Mouse (Mus musculus): ENCODE results near the gene 1700067P10Rik.

1700067P10Rik gene

DNA sequence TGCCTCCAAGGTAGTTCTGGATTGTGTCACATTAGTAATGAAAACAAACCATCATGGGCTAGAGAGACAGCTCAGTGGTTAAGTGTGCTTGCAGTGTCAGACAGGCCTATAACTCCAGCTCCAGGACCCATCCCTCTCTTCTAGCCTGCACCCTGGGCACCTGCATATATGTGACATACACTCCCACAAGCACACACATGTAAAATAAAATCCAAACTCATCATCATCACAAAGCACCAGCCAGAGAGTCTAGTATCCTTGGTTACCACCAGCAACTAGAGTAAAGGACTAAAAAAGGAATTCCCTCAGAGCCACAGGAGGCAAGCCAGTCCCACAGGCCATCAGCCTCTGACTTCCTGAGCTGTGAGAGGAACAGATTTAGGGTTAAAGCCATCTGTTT is at the start of gene 1700067P10Rik:
TSS of gene 1700067P10Rik (plus strand) at position 301 of the 400 bp plus-strand sequence.
- in situ Hi-C loops (cut with MboI): no loop called here

DNA sequence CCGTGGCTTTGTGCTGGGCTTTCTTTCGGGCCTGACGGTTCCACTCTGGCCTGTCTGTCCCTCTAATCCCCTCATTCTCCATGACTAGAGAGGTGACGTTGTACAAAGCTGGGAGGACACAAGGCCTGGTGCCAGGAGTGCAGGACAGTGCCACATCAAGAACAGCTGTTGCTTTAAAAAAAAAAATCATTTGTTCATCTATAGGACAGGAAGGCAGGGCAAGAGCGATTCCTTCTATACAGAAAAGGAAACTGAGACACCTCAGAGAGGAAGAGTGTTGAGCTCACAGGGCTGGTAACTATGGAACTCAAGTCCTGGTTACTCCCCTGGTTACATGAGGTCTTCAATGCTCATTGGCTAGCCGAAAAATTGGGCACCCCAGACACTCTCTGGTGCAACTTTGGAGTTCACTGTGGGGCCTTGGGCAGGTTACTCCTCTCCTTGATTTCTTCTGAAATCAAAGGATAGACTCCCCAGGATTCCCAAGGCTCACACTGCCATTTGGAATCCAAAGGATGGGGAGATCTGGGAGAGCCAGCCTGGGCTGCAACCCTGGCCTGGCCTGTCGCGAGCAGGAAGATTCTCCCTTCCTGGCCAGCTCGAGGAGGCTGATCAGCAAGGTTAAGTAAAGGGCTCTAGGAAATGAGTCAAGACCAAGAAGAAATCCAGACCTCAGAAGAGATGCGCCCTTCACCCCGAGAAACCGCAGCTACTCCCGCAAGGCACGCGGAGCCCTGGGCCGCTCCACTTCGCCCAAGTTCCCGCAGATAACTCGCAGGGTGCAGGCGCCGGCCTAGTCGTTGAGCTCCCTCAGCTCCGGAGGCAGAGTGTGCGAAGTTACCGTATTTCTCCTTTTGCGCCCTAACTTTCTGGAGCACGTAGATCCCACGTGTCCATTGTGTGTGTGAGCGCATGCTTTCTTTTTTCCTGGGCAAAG is 47.5 kb upstream of the 1700067P10Rik start:
- in situ Hi-C loops (cut with MboI): no loop called here

DNA sequence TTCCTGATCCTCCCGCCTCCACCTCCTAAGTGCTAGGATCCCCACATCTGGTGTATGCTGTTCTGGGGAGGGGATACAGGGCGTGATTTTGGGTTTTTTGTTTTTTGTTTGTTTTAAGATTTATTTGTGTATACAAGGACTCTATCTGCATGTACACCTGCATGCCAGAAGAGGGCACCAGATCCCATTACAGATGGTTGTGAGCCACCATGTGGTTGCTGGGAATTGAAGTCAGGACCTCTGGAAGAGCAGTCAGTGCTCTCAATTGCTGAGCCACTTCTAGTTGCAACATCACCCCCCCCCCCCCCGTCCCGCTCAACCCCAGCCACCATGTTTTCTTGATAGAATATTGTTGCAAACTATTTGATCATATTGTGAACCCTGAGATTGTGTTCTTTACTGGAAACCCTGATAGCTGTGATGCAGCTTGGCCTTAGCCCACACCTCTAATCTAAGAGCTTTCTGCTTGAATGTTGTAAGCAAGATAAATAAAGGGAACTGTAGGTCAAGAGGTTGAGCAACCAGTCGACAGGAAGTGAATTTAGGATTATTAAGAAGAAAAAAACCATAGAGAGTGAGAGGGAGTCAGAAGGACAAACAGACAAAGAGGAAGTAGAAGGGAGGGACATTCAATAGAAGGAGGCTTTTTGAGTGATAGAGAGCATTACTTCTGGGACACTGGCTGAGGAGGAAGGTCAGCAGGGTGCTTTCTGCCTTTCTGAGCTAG is 45.8 kb upstream of the 1700067P10Rik start:
- in situ Hi-C loops (cut with MboI): no loop called here

DNA sequence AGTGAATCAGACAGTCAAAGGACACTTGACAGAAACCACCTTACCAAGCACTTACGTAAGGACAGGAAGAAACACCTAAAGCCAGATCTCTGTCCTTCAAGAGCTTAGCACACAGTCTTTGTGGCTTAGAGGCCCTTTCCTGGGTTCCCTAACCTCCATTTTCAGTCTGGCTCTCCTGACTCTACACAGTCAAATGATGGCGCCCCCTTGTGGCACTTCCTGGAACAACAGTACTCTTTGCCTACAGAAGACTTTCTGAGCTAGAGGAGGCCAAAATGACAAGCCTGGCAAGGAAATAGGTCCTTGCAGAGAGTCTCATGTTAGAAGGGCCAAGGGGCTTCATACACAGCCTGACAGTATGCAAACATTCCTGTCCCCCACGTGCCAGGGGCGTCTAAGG is 43.5 kb upstream of the 1700067P10Rik start:
- in situ Hi-C loops (cut with MboI): no loop called here

DNA sequence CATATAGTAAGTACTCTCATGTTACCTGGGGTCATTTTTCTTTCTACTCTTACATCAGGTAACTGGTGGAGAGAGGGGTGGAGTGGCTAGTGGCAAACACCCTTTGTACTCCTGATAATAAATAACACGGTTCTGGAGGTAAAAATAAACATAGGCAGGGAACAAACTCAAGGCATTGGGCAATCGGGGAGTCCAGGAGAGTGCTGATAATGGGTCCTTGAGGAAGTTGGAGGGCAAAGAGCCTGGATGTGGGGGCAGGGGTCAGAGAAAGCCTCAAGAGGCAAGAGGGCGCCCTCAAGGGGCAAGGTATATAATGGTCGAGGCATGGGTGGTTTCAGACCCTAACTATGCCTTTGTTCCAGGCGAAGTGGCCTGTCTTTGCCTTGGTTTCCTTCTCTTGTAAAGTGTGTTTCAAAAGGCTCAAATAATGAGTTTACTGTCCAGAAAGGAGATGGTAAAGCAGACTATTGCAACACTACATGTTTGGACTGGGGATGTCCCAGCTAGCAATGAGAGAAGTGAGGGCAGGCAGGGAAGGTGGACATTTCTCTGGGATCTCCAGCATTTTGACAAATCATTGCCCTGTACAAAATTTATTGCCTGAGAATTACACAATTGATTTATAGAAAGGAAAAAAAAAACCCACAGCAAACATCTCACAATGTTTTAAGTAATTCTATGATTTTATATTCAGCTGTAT is 37.3 kb upstream of the 1700067P10Rik start:
- in situ Hi-C loops (cut with MboI): no loop called here

DNA sequence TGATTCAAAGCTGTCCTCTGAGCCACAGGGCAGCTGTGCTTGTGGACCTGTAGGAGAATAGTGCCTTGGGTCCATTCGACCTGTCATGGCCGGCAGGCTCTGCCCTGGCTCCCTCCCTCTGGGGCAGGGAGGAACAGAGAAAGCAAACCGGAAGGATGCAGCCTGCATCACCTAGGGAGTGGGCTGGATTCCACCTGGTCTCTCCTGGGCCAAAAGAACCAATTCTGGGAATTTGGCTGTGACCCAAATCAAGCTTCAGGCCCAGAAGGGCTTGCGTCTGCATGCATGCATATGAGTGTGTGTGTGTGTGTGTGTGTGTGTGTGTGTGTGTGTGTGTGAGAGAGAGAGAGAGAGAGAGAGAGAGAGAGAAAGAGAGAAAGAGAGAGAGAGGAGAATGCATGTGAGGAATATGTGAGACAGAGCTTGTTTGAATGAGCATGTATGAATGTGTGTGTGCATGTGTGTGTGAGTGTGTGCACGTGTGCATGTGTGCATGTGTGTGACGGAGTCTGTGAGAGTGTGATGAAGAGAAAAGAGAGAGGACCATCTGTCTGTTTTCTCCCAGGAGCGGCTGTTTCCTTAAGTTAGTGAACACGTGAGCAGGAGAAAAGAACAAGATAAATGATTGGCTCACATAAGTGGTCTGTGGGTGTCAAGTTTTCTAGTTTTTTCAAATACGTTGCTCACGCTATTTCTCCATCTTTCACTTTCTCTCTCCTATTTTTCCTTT is 36.6 kb upstream of the 1700067P10Rik start:
- in situ Hi-C loops (cut with MboI): no loop called here

DNA sequence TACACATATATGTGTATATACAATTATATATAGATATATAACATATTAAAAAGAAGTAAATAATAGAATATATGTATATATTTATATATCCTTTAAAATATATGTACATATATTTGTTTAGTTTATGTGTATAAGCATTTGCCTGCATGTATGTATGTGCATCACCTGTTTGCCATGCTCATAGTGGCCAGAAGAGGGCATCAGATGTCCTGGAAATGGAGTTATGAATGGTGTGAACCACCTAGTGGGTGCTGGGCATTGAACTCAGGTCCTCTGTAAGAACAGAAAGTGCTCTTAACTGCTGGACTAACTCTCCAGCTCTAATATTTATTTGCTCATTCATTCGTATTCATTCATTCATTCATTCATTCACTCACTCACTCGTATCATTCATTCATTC is 35.5 kb upstream of the 1700067P10Rik start:
- in situ Hi-C loops (cut with MboI): no loop called here

DNA sequence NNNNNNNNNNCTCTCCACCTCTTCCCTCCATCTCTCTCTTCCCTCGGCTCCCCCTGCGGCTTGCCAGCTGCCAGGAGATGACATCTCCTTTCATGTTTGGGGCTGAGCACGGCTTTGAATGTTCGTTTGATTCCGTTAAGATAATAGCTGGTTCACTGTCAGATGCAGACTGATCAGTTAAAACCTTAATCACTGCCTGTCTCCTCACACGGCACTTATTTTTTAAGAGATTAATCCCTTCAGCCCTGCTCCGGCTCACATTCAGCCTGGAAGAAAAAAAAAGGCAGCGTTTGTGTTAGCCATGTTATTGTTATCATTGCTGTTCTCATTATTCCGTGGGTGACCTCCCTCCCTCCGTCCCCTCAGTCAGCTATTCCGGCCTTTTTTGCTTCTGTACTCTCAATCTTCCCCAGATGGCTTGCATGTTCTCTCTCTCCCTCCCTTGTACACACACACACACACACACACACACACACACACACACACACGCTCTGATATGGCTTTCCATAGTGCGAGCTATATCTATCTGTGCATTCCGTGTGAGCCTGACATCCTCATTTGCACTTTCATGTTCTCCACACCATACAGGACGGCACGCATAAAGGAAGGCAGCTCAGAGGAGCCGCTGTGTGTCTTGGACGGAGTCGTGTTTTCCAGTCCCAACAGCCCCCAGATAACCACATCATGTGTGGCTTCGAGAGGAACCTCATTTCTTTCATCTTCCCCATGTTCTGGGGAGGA is 33.9 kb upstream of the 1700067P10Rik start:
- in situ Hi-C loops (cut with MboI): no loop called here

DNA sequence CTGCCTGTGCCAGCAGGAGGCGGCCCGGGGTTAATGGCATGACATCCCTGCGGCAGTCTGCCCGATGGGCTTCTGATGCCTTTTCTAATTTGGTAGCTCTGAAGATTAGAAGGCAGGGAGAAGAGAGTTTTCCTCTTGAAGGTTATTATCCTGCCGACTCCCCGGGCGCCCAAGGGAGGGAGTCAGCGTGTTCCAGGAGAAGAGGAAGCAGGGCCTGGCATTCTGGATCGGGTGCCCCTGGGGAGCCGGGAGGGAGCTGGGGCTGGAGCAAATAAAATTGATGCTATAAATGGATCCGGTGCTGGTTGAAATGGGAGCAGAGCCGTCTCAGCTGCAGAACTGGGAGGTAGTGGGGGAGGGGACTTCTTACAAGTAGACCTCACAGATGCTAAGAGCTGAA is 31.7 kb upstream of the 1700067P10Rik start:
- in situ Hi-C loops (cut with MboI): no loop called here

DNA sequence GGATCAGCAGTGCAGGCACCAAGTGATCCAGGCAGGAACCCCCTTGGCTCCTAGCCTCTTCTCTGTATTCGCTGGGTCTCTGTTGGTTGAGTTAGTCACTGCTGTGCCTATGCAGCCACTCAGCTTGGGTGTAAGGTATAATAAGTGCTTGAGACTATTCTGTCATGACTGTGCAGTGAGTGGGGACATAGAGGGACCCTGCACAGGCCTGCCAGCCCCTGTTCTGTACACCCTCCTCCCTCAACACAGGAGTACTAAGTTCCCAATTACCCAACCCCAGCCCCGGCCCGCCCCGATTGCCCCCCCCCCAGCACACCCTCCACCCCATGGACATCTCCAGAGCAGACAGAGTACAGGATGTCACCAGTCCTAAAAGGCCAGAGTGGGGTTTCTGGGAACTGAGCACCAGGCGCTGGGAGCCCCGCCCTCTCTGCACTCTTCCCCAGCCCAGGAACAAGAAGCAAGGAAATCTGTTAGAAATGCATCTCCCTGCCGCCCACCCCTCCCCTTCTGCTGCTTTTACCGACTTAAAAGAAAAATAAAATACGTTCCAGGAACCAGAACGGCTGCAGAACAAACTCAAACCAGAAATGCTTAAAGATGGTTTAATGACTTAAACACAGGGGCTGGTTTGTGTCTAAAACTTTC is 24.8 kb upstream of the 1700067P10Rik start:
- in situ Hi-C loops (cut with MboI): no loop called here

DNA sequence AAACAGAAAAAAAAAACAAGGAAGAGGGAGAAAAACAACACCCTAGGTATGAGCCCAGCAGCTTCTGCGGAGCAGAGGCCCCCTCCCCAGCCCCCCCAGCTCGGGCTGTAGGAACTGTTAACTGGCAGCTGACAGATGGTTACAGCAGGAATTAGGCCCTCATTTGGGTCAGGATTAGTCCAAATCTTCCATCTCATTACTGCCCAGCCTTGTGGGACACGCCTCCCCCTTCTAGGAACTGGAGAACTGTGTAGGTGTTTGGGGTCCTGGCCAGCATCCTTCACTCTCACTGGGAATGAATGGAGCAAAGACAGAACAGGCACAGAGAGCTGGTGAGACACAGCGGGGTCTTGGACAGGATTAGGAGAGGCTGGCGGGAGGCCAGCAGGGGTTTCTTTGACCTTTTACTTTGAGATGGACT is 24.0 kb upstream of the 1700067P10Rik start:
- in situ Hi-C loops (cut with MboI): no loop called here

DNA sequence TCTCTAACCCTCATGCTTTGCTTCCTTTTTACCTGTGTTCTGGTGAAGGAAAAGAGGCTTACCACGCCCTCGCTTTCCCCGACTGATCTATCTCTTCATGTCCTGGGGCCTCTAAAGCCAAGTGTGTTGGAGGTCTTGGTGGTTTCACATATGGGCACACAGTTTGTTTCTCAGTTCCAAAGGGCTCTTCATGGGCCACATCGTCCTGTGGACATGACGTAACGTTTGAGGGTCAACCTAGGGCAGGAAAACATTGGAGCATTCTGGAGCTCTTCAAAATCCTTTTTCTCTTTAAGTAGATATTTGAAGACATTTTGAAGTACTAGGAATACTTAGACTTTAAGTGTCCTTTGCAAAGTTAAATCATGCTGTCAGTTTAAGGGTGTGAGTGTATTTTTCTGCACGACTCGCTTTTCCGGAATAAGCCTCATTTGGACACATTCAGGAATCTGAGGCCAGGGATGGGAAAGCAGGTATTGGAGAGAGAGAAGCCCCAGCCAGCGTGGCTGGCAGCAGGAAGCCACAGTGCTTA is 22.0 kb upstream of the 1700067P10Rik start:
- in situ Hi-C loops (cut with MboI): no loop called here

DNA sequence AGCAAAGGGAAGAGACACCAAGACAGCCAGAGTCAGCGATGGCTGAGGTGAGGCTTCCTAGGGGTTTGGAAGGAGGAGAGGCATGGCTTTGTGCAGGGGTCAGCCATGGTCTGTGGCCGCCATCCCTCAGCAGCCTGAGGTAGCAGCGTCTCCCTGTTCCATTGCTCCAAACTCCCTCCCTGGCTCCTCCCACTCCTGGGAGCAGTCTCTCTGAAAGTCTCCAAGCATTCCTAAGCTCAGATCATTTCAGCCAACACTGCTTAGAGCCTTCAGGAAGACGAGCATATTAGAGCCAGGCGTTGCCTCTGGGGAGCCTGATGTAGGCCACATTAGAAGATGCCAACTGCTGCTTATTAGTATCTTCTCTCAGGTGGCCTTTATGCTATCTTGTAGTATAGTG is 21.4 kb upstream of the 1700067P10Rik start:
- in situ Hi-C loops (cut with MboI): no loop called here

DNA sequence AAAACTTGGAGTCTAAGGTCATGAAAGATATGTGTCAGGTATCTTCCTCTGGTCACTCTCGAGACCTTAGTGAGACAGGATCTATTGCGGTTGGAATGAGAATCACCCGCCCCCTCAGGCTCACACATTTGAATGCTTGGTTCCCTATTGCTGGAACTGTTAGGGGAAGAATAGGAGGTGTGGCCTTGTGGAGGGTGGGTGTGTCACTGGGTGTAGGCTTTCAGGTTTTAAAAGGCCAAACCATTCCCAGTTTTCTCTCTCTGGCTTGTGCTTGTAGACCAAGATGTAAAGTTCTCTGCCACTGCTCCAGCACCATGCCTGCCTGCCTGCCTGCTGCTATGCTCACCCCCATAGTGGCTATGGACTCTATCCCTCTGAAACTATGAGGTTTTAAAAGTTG is 8.5 kb upstream of the 1700067P10Rik start:
- in situ Hi-C loops (cut with MboI): no loop called here

DNA sequence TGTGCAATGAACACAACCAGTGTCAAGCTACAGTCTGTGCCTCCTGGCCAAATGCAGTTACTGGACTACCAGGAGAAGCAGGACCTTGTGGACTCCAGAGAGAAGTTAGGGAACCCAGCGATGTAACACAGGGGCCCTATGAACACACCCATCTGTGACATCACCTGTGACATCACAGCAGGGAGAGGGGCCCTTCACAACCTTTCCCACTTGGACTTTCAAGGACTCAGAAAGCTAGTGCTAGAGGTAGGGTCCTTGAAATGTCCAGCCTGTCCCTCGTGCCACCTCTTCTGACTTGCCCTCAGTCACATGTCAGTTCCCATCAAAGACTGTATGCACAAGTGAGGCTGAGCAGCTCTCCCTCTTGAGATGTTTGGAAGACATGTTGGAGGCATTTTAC is 327 bp downstream of the 1700067P10Rik start:
- in situ Hi-C loops (cut with MboI): no loop called here

DNA sequence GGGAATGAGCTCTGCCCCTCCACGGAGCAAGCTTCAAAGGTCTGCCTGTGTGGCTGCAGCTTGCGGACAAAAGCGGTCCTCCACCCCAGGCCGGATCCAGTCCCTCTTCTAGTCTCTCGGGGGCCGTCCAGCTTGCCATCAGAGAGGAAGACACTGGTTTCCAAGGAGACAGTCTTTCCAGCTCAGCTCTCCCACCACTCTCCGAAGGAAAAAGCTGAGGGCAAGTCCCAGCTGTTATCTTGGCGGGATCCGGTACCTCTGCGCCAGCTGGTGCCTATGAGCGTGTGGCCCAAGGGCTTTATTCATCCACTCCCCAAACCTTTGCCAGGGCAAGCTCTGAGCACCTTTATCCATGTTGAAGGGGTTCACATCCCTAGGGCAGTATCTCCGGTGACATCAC is 1.2 kb downstream of the 1700067P10Rik start:
- in situ Hi-C loops (cut with MboI): no loop called here

DNA sequence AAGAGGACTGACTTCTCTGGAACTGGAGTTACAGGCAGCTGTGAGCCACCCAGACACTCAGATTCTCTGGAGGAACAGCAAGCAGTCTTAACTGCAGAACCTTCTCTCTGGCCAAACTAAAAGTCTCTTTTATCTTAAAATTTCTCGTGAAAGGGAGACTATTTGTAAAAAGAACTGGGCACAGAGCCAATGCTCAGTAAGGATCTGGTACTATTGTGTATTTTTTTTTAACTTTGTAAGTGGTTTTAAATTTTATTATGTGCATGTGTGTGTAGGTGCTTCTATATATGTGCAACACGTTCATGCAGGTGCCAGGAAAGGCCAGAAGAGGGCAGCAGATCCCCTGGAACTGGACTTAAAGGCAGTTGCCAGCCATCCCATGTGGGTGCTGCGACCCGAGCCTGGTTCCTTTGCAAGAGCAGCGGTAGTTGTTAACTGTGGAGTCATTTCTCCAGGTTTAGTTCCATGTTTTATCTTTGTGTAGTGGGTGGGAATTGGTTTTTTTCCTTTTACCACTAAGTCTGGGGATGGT is 4.2 kb downstream of the 1700067P10Rik start:
- in situ Hi-C loops (cut with MboI): no loop called here

DNA sequence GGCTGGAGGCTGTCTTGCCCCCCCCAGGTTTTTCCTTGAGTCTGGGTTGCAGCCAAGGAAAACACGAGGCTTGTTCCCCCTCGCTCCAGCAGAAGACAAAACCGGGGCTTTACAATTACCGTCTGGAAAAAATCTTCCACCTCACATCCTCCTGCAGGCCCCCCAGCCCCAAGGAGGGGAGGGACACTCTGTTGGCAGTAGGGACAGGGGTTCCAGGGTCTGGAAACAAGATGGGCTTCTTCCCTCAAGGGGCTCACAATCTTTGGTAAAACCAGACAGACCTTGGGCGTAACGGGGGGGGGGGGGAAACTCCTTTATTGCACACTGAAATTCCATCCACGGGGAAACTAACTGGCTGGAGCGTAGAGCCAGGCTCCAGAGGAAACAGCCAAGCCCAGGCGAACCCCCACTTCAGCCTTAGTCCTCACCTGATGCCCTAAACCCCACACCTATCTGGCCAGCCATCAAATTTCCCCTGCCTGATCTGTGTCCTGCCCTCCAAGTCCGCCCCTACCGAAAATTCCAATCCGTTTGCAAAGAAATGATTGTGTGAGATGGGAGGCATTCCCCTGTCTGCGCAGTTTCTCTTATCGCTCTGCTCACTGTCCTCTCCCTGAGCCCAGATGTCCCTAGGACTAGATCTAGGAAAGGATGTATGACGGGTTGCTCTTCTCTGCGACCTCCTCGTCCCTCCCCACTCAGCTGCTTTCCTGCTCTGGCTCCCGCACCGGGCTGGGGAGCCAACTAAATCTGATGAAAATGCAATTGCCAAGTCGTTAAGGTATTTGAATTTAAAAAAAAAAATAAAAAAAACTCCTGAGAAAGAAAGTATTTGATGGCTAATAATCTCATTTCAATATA is 5.9 kb downstream of the 1700067P10Rik start:
- in situ Hi-C loops (cut with MboI): no loop called here

DNA sequence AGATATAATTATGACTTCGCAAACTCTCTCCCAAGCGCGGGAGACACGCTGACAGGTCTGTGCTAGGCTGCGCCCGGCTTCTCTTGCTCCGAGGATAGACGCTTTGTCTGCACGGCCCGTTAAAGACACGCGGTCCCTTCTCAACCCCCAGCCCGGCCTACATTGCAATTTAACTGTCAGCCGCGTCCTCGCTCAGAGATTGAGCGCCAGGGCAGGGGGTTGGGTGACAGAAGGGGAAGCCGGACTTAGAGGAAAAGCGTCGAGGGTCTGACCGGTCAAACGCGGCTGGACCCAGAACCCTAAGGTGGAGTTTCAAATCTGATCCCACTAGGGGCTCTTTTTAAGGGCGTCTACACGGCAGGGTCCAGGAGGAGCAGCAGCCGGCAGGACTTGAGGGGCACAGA is 6.6 kb downstream of the 1700067P10Rik start:
- in situ Hi-C loops (cut with MboI): no loop called here
